Mouse (Mus musculus) gastrocnemius, postnatal 25 days (tissue): ENCODE data around the gene Nrarp. TPM values are rescaled to one million over a fixed set of nuclear protein-coding genes. Genes with fewer than 3 reads are reported as not detected.

ENCODE experiments used
- DNase-seq: peaks from one replicate; pipeline ENCODE4 v3.0.0; 2022
- total RNA-seq, 2 experiments: library from RNA; stranded (reverse); gene quantifications; 1 replicate in 1 of 2; 2 replicates in 1 of 2; pipeline ENCODE4 v1.2.3; 2021

The Nrarp gene
- total RNA-seq, 2 experiments from 2014 or later = 3.6 to 6.7 TPM

GRCm38 (mm10) chr2:25228995-25229530 lies 48.5 kb downstream of the Nrarp start:
- no peak for DNase-seq

- DNase-seq = no peak
Measured at GRCm38 (mm10) chr2:25229582-25229981, 49.0 kb downstream of the Nrarp start.

- no peak for DNase-seq
Measured at GRCm38 (mm10) chr2:25230581-25230980, 50.0 kb downstream of the Nrarp start.

DNA sequence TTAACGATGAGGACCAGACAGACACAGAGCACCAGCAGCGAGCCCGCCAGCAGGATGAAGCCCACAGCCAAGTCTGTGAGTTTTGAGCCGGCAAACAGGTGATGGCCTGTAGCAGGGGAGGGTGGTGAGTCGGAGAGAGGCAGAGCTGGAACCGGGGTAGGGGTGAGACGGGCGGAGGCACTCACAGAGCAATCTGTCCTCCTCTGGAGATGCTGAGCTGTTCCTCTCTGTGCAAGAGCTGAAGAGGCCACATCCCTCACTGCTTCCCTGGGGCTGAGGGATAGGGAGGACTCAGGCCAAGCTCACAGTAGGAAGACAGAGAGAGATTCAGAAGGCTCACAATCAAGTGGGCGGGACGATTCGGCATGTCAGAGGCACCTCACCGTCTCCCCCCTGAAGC lies 50.5 kb downstream of the Nrarp start:
- DNase-seq = no peak

Other genes starting within 250 kb of the Nrarp start
- 1 to 10 TPM; 2.4 to 2.5 TPM for gene Arrdc1, start 245.5 kb upstream of the Nrarp start, total RNA-seq
- gene Zmynd19, start 231.0 kb upstream of the Nrarp start, total RNA-seq = 10 to 100 TPM; 18.3 to 20.2 TPM
- 1 to 10 TPM; 3.1 to 3.2 TPM for gene Dph7, start 218.4 kb upstream of the Nrarp start, total RNA-seq
- gene Mrpl41, start 205.7 kb upstream of the Nrarp start, total RNA-seq = 10 to 100 TPM; 38.5 to 46.3 TPM
- gene Pnpla7, start 204.7 kb upstream of the Nrarp start, total RNA-seq = 10 to 100 TPM; 27.2 to 27.4 TPM
- gene Nsmf, start 126.4 kb upstream of the Nrarp start, total RNA-seq = 10 to 100 TPM; 12.8 to 15.9 TPM
- gene Entpd8, start 100.5 kb upstream of the Nrarp start, total RNA-seq = not detected
- gene Noxa1, start 85.6 kb upstream of the Nrarp start, total RNA-seq = not detected
- gene Tor4a, start 16.1 kb downstream of the Nrarp start, total RNA-seq = 1 to 10 TPM; 1.1 to 1.3 TPM
- 10 to 100 TPM; 20.5 to 22.3 TPM for gene Nelfb, start 30.7 kb downstream of the Nrarp start, total RNA-seq
- gene Stpg3, start 33.9 kb downstream of the Nrarp start, total RNA-seq = not detected
- not detected for gene Fam166a, start 38.0 kb downstream of the Nrarp start, total RNA-seq
- gene Tubb4b, start 43.9 kb downstream of the Nrarp start, total RNA-seq = 100 to 1,000 TPM; 167 to 293 TPM
- gene Slc34a3, start 53.6 kb downstream of the Nrarp start, total RNA-seq = not detected
- gene Rnf224, start 56.0 kb downstream of the Nrarp start, total RNA-seq = not detected
- under 1 TPM; 0.56 to 0.75 TPM for gene Rnf208, start 61.5 kb downstream of the Nrarp start, total RNA-seq
- not detected for gene Cysrt1, start 61.7 kb downstream of the Nrarp start, total RNA-seq
- under 1 TPM; 0.82 to 0.99 TPM for gene AL732309.1, start 66.1 kb downstream of the Nrarp start, total RNA-seq
- gene Tmem203, start 74.7 kb downstream of the Nrarp start, total RNA-seq = 10 to 100 TPM; 10.3 to 11.3 TPM
- 1 to 10 TPM; 2.1 to 2.9 TPM for gene Tprn, start 81.9 kb downstream of the Nrarp start, total RNA-seq
- gene Ssna1, start 91.7 kb downstream of the Nrarp start, total RNA-seq = 10 to 100 TPM; 31.6 to 33.0 TPM
- 10 to 100 TPM; 27.0 to 27.3 TPM for gene Anapc2, start 91.7 kb downstream of the Nrarp start, total RNA-seq
- gene Tmem210, start 107.4 kb downstream of the Nrarp start, total RNA-seq = not detected
- not detected for gene Lrrc26, start 109.2 kb downstream of the Nrarp start, total RNA-seq
- gene Grin1, start 138.4 kb downstream of the Nrarp start, total RNA-seq = under 1 TPM in 1 of 2 experiments, not detected in 1; 0.08 TPM
- gene Man1b1, start 151.6 kb downstream of the Nrarp start, total RNA-seq = 10 to 100 TPM; 11.9 to 15.4 TPM
- gene Dpp7, start 175.6 kb downstream of the Nrarp start, total RNA-seq = 10 to 100 TPM; 10.1 to 10.4 TPM
- 1 to 10 TPM; 2.8 to 4.6 TPM for gene Uap1l1, start 184.9 kb downstream of the Nrarp start, total RNA-seq
- under 1 TPM; 0.19 to 0.33 TPM for gene Sapcd2, start 191.6 kb downstream of the Nrarp start, total RNA-seq
- 1 to 10 TPM; 9.1 to 9.4 TPM for gene Entpd2, start 215.1 kb downstream of the Nrarp start, total RNA-seq
- gene Npdc1, start 218.6 kb downstream of the Nrarp start, total RNA-seq = 10 to 100 TPM; 15.0 to 25.1 TPM
- gene Fut7, start 242.5 kb downstream of the Nrarp start, total RNA-seq = not detected
- gene Abca2, start 247.9 kb downstream of the Nrarp start, total RNA-seq = 10 to 100 TPM; 12.5 to 16.2 TPM